Mouse (Mus musculus) cortical plate, adult 2 months (tissue): ENCODE measurements around the gene Ptgr2.

Experiments
- CTCF ChIP-seq: fragments of 200-500 bp; IDR thresholded peaks from 2 replicates; pipeline ENCODE4 v1.5.1; 2011; ENCODE audit warnings: mild to moderate bottlenecking, control low read depth, low read length; ENCODE audit not compliant: insufficient read depth; ENCODE audit errors: extremely low read depth
- POLR2A ChIP-seq: fragments of 200-500 bp; IDR thresholded peaks from 2 replicates; pipeline ENCODE4 v1.6.1; 2011; ENCODE audit warnings: mild to moderate bottlenecking, low read length, control low read depth; ENCODE audit not compliant: insufficient read depth; ENCODE audit errors: extremely low read depth

- TF ChIP-seq POLR2A: no peak
- TF ChIP-seq CTCF: no peak
Observed at GRCm38 (mm10) chr12:84327111-84327512, 42.1 kb downstream of the Ptgr2 start.
